Mouse (Mus musculus): ENCODE data around the gene Hoxd12. TPM values are rescaled to one million over a fixed set of nuclear protein-coding genes. Genes with fewer than 3 reads are reported as not detected.

Gene Hoxd12
- polyA plus RNA-seq, 1 experiment from 2014 or later, result not detected

GRCm38 (mm10) chr2:74657251-74658023, 17.4 kb upstream of the Hoxd12 start:
- no peak for ATAC-seq (ENCODE audit: low FRiP score)
- Histone ChIP-seq H3K27me3 (peaks cover 89% of the 10 kb centered on the region), H3K9ac (no peak overlapping the region), H3K4me3 (replicated peaks) (peak overlapping the region; percentile 15; the same call in 1 of the 2 replicates), H3K9me3 (0 out of 2 replicates have a peak, but pooled peaks cover 4% of the 10 kb centered on the region), H3K4me2 (no peak overlapping the region), H3K4me1 (peaks cover 17% of the 10 kb centered on the region), H3K27ac (no peak overlapping the region), H3K36me3 (replicated peaks) (no peaks in the 10 kb centered on the region)
- WGBS, result 3% methylated on average over 60 of the region's 62 CpGs

- no peak overlapping the region for H3K9ac ChIP-seq
- H3K27ac ChIP-seq, result no peak overlapping the region
- no peak overlapping the region for H3K4me2 ChIP-seq
- WGBS, result under 1% methylated on average over 15 of the region's 15 CpGs
- no peaks in the 10 kb centered on the region for H3K36me3 ChIP-seq (replicated peaks)
- peak overlapping the region; percentile 15; the same call in 1 of the 2 replicates for H3K4me3 ChIP-seq (replicated peaks)
- peaks cover 17% of the 10 kb centered on the region for H3K4me1 ChIP-seq
- no peak for ATAC-seq (ENCODE audit: low FRiP score)
- peaks cover 94% of the 10 kb centered on the region for H3K27me3 ChIP-seq
- 0 out of 2 replicates have a peak, but pooled peaks cover 4% of the 10 kb centered on the region for H3K9me3 ChIP-seq
Observed at GRCm38 (mm10) chr2:74658024-74658666, 16.7 kb upstream of the Hoxd12 start.

- under 1% methylated on average over 47 of the region's 47 CpGs for WGBS
- H3K27ac ChIP-seq, result no peak overlapping the region
- H3K9me3 ChIP-seq, result 0 out of 2 replicates have a peak, but pooled peaks cover 4% of the 10 kb centered on the region
- no peak overlapping the region for H3K9ac ChIP-seq
- no peaks in the 10 kb centered on the region for H3K36me3 ChIP-seq (replicated peaks)
- ATAC-seq (ENCODE audit: low FRiP score), result no peak
- peaks cover 17% of the 10 kb centered on the region for H3K4me1 ChIP-seq
- H3K27me3 ChIP-seq, result peaks cover 98% of the 10 kb centered on the region
- H3K4me3 ChIP-seq (replicated peaks), result no peak overlapping the region
- no peak overlapping the region for H3K4me2 ChIP-seq
Observed at GRCm38 (mm10) chr2:74658667-74659371, 16.0 kb upstream of the Hoxd12 start.

- WGBS, result 2% methylated on average over 28 of the region's 28 CpGs
- H3K9ac ChIP-seq, result no peak within 1 kb of the TSS
- no peak for ATAC-seq (ENCODE audit: low FRiP score)
- H3K9me3 ChIP-seq, result 0 out of 2 replicates have a peak, but pooled peaks cover 4% of the 10 kb centered on the region
- H3K27me3 ChIP-seq, result peaks cover 98% of the 10 kb centered on the region
- H3K36me3 ChIP-seq (replicated peaks), result no peaks in the 10 kb centered on the region
- no peak within 1 kb of the TSS for H3K27ac ChIP-seq
- H3K4me3 ChIP-seq (replicated peaks), result no peak within 1 kb of the TSS
- H3K4me2 ChIP-seq, result no peak within 1 kb of the TSS
- peaks cover 17% of the 10 kb centered on the region for H3K4me1 ChIP-seq
Observed at GRCm38 (mm10) chr2:74659507-74660005, 15.3 kb upstream of the Hoxd12 start, which contains the start of gene Evx2. Evx2 (minus strand) TSS chr2:74659557.

GRCm38 (mm10) chr2:74660421-74661375, 14.1 kb upstream of the Hoxd12 start:
- H3K27me3 ChIP-seq, result peaks cover 96% of the 10 kb centered on the region
- no peak overlapping the region for H3K4me3 ChIP-seq (replicated peaks)
- no peak overlapping the region for H3K9ac ChIP-seq
- no peak overlapping the region for H3K4me2 ChIP-seq
- 3% methylated on average over 30 of the region's 30 CpGs for WGBS
- no peaks in the 10 kb centered on the region for H3K36me3 ChIP-seq (replicated peaks)
- ATAC-seq (ENCODE audit: low FRiP score), result 0 out of 2 replicates have a peak, but pooled peaks have one; percentile 20
- peaks cover 13% of the 10 kb centered on the region for H3K4me1 ChIP-seq
- no peaks in the 10 kb centered on the region for H3K9me3 ChIP-seq
- no peak overlapping the region for H3K27ac ChIP-seq

GRCm38 (mm10) chr2:74661685-74662084, 13.1 kb upstream of the Hoxd12 start:
- ATAC-seq (ENCODE audit: low FRiP score), result peak; percentile 67
- Histone ChIP-seq H3K4me2 (peak overlapping the region; percentile 24; the same call in 1 of the 2 replicates), H3K27me3 (peaks cover 96% of the 10 kb centered on the region), H3K9me3 (no peaks in the 10 kb centered on the region), H3K4me3 (replicated peaks) (0 out of 2 replicates have a peak overlapping the region, but pooled peaks have one; percentile 11), H3K36me3 (replicated peaks) (no peaks in the 10 kb centered on the region), H3K4me1 (peaks cover 8% of the 10 kb centered on the region; the same call in 1 of the 2 replicates), H3K9ac (no peak overlapping the region), H3K27ac (no peak overlapping the region)
- under 1% methylated on average over 14 of the region's 14 CpGs for WGBS

- H3K9ac ChIP-seq, result no peak overlapping the region
- no peak overlapping the region for H3K4me3 ChIP-seq (replicated peaks)
- H3K36me3 ChIP-seq (replicated peaks), result no peaks in the 10 kb centered on the region
- H3K27ac ChIP-seq, result no peak overlapping the region
- H3K9me3 ChIP-seq, result no peaks in the 10 kb centered on the region
- H3K27me3 ChIP-seq, result peaks cover 98% of the 10 kb centered on the region
- WGBS, result 4% methylated on average over 18 of the region's 18 CpGs
- H3K4me1 ChIP-seq, result peaks cover 11% of the 10 kb centered on the region
- ATAC-seq (ENCODE audit: low FRiP score), result no peak
- H3K4me2 ChIP-seq, result no peak overlapping the region
Observed at GRCm38 (mm10) chr2:74663291-74663925, 11.4 kb upstream of the Hoxd12 start.

- H3K4me1 ChIP-seq, result peaks cover 14% of the 10 kb centered on the region
- no peak overlapping the region for H3K27ac ChIP-seq
- no peak overlapping the region for H3K4me2 ChIP-seq
- 1% methylated on average over 7 of the region's 7 CpGs for WGBS
- no peak for ATAC-seq (ENCODE audit: low FRiP score)
- H3K4me3 ChIP-seq (replicated peaks), result no peak overlapping the region
- H3K36me3 ChIP-seq (replicated peaks), result no peaks in the 10 kb centered on the region
- H3K9me3 ChIP-seq, result no peaks in the 10 kb centered on the region
- H3K9ac ChIP-seq, result no peak overlapping the region
- peaks cover 95% of the 10 kb centered on the region for H3K27me3 ChIP-seq
Observed at GRCm38 (mm10) chr2:74666411-74666810, 8.4 kb upstream of the Hoxd12 start.

GRCm38 (mm10) chr2:74667191-74667841, 7.5 kb upstream of the Hoxd12 start:
- H3K9me3 ChIP-seq, result no peaks in the 10 kb centered on the region
- peaks cover 11% of the 10 kb centered on the region for H3K4me1 ChIP-seq
- no peak for ATAC-seq (ENCODE audit: low FRiP score)
- 1% methylated on average over 36 of the region's 36 CpGs for WGBS
- H3K27ac ChIP-seq, result no peak overlapping the region
- H3K4me3 ChIP-seq (replicated peaks), result peak overlapping the region; percentile 39; the same call in 1 of the 2 replicates
- no peaks in the 10 kb centered on the region for H3K36me3 ChIP-seq (replicated peaks)
- H3K9ac ChIP-seq, result no peak overlapping the region
- peaks cover 95% of the 10 kb centered on the region for H3K27me3 ChIP-seq
- H3K4me2 ChIP-seq, result no peak overlapping the region

- H3K4me3 ChIP-seq (replicated peaks), result peak within 1 kb of the TSS; percentile 39
- H3K36me3 ChIP-seq (replicated peaks), result no peaks in the 10 kb centered on the region
- H3K9me3 ChIP-seq, result no peaks in the 10 kb centered on the region
- peak; percentile 57; the same call in 1 of the 2 replicates for ATAC-seq (ENCODE audit: low FRiP score)
- H3K9ac ChIP-seq, result peak within 1 kb of the TSS; percentile 42; the same call in 1 of the 2 replicates
- no peak within 1 kb of the TSS for H3K27ac ChIP-seq
- WGBS, result under 1% methylated on average over 19 of the region's 51 CpGs
- peaks cover 16% of the 10 kb centered on the region for H3K4me1 ChIP-seq
- H3K27me3 ChIP-seq, result peaks cover 95% of the 10 kb centered on the region
- peak within 1 kb of the TSS; percentile 58 for H3K4me2 ChIP-seq
Observed at GRCm38 (mm10) chr2:74667842-74668357, 6.9 kb upstream of the Hoxd12 start, which contains the start of gene Hoxd13. Hoxd13 (plus strand) TSS chr2:74668310.
